Mouse (Mus musculus) cerebellum, adult 9-11 months (tissue): ENCODE data around the gene Slc38a7.
A peak's percentile ranks its signal among the peaks of the same experiment; 100 is the strongest.
"Not testable (repeated sequence)": the region's sequence is repeated elsewhere in the genome, so short reads cannot be mapped to it uniquely, and the experiment has no call there.

ENCODE experiments used
- DNase-seq: peaks from one replicate; pipeline ENCODE4 v3.0.0; 2022

Slc38a7 gene

DNA sequence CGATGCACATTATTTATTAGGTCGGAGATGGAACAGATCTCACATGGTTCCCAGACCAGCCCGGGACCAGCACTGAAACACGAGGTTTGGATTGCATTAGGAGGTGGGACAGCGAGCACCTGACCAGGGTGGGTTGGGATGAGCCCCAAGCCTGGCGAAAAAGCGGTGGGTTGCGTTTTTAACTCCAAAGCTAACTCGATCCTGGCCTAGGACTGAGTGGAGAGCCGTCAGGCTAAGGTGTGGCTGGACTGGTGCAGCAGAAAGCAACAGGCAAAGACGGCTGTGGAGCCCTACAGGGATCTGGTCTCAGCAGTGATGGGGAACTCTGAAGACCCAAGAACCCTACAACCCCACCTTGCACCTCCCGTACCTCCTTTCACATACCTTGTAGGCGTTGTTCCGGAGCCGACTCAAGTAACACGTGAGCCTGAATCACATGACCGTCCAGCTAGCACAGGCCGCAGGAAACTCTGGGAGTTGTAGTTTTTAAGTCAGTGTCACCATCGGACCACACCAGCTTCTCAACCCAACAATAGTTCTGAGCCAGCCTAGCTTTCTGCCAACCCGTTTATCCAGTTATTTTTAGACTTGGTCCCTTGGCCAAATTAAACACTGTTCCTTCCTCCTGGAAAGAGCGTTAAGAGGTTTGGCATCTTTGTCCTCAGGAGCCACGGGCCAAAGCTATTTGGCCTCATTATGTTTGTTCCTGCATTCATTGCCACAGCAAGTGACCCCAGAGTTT is at the start of gene Slc38a7:
TSS of gene Slc38a7 (minus strand) at position 438 of the 742 bp plus-strand sequence.
- peak; percentile 84 for DNase-seq

DNA sequence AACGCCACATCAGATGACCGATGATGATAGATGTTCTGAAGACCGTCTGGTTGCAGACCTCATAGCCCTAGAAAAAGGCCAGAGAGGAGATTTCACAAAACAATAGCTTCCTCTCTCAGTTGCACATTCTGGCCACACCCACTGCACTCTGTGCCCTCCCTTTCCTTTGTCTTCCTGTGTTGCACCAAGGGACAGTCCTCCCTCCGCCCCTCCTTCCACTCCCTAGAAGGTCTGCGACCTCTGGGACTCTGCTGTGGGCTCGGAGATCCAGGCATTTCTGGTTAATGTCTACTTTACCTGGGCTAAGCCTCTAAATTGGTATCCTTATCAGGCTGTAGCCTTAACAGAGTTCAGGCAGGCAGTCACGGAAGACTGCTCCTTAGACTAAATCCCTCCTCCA is 48.5 kb upstream of the Slc38a7 start:
- no peak for DNase-seq

DNA sequence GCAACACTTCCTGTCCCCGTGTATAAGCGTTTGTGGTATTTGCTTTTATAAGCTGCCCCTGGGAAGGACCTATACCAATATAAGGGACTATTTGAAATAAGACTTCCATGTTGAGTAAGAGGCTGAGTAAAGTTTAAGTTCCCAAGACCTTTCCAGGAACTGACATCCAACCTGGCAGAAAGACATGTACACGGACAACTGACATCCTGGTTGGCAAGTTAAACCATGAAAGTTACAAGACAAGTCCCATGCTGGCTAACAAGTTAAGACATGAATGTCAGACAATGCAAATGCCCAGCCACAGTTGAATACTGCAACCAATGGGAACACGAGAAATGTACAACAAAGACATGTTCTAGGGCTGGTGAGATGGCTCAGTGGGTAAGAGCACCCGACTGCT is 40.4 kb upstream of the Slc38a7 start:
- DNase-seq: no peak

DNA sequence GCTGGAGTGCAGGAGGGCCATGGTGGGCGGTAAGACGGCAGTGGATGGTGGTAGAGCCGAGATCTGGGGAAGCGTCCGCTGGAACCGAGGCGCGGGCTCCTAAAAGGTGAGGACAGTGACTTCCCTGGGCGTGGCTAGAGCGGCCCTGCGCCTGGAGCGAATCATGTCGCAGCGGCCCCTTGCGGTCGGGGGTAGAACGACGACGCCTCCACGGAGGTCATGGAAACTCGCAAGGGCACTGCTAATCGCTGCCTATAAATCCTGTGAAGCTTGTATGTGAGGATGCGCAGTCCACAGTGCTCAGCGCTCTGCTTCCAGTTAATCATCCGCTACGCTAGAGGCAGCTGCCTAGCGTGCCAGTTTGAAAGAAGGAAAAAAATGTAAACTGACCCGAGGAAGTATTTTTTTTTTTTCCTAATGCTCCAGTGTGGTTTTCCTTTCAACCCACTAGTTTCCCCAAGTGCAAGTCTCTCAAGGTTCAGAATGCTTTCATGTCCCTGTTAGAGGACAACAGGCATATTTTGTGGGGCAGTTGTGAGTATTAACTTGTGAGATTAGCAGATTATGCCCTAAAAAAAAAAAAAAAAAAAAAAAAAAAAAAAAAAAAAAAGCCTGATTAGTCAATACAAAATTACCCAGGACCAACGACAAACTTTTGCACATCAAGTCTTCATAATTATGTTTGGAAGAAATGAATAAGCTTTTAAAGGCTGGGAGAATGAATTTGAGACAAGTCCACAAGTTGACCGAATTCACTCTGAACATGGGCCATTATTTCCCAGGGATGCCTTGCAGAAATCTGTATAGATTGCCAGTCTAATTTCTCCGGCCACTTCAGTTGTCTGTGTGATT is 35.2 kb upstream of the Slc38a7 start, which contains the start of gene Got2:
TSS of gene Got2 (minus strand) at position 263 of the 852 bp plus-strand sequence.
- DNase-seq: peak; percentile 91

DNA sequence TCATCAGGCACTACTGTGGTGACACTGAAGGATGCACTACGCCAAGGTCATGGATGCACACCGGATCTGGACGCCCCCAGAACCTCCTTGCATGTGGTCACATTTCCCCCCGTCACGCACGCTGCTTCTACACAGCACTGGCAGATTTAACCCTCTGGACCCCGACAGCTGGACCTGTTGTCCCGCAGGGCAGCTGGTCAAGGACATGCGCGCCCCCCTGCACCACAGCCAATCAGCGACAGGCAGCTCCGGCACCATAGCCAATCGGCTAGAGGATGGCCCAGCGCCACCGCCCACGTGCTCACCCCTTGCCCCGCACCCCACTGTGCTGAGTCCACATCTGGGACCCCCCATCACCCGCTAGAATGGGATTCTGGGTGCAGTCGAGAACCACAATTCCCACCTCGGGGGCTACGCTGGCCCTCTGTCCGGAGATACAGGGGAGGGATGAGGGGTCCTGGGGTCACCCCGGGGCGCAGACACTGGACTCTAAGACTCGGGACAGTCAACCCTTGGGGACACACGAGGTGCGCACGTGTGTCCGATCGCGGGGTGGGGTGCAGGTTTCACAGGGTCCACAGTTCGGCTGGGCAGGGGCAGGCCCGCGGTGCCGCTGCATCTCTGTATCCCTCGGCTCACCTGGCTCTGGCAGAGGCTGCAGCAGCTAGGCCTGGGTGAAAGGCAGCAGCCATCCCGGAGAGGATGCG is 34.4 kb upstream of the Slc38a7 start:
- peak; percentile 90 for DNase-seq

DNA sequence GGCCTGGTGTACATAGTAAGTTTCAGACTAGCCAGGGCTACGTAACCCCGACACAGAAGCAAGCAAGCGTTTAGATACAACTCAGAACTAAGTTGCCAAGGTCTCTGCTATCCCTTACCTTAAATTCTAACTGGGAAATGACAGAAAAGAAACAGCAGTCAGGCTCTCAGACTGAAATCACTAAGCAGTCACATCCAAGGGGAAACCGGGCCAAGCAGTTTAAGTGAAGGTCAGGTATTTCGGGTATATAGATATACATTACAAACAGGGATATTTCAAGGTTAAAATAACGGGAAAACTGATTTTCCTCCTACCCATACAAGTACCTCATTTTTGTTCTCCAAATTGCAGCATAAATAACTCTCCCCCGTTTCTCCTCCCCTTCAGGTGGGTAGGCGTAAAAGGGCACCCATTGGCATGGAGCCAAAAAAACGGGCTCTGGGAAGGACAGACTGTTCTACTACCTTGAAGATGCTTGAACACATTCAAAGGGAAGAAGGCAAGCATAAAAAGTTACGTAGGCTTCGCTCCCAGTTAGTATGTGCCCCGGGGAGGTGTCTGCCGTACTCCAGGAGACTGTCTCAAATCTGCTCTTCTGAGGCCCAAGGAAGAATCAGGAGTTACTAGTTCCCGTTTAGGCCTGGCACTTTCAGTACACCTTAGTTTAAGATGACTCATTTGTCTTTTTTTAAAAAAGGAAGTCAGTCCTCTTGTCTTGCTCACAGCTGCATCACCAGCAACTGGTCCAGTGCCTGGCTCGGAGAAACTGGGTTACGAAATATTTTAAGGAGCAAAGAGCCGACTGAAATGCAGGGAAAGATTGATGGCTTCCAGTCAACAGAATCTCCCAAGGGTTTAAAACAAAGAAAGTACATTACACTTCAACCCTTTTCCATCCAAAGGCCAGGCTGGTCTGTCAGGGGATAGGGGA is 33.6 kb upstream of the Slc38a7 start:
- DNase-seq: peak; percentile 47

DNA sequence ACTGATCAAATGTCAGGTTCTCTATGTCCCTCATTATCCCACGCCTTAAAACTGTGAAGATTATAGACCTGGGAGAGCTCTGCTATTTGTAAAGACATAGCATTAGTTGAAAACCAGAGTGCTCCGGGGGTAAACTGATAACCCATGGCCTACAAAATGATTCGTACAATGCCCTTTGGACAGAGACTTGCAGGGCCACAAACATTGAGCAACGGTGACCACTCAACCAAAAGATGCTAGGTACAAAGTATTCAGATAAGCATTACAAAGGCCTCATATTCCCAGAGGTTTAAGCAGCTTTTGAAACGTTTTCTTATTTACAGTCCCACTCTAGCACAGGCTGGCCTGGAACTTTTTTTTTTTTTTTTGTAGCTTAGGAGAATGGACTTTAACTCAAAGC is 32.6 kb upstream of the Slc38a7 start:
- DNase-seq: no peak

DNA sequence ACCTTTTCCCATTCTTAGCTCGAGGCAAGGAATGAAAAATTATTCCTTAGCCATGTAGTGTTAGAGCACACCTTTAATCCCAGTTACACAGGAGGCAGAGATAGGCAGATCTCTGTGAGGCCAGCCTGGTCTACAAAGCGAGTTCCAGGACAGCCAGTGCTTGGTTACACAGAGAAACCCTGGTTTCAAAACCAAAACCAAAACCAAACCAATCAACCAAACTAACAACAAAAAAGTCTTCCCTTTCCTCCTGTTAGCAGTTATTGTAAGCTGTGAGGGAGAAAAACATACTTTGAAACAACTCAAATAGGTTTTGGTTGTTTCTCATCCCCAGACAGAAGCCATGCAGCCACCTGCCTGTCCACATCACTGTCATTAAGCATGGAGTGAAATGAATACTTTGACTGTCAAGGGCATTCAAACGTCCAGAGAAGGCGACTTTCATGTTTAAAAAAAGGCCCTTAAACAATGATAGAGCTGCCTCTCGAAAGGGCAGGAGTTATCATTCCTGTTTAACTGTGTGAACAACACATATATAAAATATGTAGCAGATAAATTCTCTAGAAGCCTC is 32.0 kb upstream of the Slc38a7 start:
- no peak for DNase-seq

DNA sequence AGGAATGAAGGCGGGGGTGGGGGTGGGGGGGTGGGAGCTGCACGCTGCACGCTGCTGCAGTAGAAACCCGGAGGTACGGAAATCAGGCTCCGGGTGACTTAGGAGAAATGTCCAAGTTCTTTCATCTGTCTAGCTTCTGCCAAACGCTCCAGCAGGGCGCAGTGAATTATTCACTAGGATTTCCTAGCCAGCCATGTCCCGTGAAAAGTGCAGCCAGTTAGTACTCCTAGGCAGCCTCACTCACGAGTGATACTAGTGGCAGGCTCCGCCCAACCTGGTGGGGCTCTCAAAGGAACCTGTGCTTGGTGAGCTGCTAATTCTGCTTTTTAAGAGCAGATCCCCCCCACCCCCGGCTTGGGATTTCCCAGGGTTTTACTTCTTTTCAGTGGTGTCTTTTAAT is 31.2 kb upstream of the Slc38a7 start:
- no peak for DNase-seq

DNA sequence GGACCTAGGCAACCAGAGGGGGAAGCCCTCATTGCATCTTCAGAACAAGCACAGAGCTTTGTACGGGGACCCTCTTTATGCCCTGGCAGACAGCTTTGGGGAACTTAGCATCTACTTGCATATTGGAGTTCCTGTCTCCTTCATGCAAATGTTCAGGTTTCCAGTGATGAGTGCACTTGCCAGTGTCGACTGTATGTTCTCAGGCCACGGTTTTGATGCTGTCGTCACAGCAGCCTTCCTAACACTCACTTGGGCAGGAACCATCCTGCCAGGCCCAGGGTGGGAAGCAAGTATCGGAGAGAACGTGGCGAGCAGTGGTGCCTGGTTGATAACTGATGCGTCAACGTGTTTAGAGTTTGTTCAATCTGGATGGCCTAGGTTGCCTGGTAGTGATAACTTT is 28.9 kb upstream of the Slc38a7 start:
- DNase-seq: no peak

DNA sequence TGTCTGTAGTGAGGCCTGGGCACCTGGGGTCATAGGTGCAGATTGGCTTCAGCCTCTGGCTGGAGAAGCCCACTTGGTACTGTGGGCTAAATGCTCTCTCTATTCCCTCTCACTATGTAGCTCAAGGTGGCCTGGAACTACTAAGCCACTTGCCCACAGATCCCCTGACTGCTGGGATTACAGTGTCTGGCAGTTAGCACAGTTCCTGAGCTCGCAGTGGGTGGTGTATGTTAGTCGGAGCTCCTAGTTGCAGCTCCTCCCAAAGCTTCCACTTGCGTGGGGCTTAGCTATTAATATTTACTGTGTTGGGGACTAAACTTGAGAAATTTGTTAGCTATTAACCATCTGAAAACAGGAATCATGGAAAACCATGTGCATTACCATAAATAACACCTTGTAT is 28.2 kb upstream of the Slc38a7 start:
- DNase-seq: no peak

DNA sequence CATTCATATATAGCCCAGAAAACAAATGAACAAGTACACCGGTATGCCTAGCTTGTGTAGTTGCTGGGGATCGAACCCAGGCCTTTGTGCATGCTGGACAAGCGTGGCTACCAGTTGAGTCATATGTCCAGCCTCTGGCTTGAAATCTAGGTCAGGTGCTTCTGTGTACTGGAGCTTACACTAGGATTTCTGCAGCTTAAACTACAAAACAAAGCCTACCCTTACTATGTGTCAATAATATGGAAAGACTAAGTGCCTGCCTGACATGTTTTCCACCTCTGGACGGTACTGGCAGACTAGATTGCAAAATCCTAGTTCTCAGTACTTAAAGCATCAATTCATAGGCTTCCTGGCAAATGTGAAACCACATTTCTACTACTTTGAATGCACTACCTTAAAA is 26.5 kb upstream of the Slc38a7 start:
- DNase-seq: no peak

DNA sequence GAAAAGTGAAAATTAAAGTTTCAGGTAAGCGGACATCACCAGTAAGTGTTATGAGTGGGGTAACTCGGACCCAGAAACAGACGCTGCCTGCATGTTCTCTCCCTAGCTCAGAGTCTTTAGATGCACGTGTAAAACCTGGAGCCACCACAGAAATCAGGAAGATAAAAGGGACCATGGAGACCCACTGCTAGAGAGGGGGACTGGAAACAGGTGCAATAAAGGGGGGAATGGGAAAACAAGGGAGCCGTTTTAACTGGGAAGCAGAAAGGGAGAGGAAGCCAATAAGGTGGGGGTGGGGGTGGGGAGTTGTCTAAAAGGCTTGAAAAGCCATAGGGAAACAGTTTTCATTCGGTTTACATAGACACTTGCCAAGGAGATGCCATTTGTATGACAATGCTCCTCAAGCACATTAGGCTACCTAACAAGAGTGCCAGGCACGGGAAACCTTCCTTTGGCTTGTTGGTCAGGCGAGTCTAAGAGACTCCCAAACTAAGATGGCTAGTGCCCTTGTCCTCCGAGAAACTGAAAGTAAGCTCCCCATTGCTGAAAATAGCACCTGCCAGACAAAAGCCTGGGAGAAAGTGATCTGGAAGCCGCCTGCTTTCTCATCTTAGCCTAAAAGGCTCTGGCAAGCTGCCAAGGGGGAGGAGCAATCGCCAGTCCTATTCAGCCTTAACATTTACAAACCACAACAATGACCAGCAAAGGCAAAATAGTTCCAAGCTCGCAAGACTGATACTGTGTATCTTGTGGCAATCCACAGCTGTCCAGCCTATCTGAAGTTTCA is 25.0 kb upstream of the Slc38a7 start:
- DNase-seq: no peak

DNA sequence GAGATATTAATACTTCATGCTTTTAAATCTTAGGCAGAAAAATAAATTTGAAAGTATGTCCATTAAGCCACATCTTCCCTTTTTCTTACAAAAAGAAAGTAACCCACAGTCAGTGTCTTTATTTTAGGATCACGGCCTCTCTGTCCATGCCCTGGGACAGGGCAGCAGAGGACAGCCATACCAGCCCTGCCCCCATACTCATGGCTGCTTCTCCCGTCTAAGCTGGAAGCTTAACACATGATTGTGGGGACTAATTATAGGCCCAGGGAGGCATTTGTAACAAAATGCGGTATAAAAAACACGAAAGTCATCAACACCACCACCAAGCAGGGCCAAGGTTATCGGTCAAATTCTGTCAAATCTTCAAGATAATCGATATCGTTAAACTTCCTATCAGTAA is 21.9 kb upstream of the Slc38a7 start:
- DNase-seq: no peak

DNA sequence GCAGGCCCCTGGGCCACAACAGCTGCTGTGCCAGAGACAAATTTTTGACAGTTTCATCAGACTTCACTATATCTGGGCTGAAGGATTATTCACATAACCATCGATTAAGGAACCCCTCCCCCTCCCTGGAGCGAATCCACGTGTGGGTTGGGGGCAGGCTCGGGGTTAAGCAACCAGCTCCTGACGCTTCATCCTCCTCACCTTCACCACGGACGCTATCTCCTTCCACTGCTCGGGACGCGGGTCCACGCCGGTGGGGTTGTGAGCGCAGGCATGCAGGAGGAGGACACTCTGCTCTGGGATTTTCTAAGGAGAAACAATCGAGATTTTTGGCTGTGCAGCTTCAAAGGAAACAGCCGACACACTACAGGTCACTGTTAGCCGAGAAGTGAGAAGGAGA is 18.4 kb upstream of the Slc38a7 start:
- DNase-seq: no peak

DNA sequence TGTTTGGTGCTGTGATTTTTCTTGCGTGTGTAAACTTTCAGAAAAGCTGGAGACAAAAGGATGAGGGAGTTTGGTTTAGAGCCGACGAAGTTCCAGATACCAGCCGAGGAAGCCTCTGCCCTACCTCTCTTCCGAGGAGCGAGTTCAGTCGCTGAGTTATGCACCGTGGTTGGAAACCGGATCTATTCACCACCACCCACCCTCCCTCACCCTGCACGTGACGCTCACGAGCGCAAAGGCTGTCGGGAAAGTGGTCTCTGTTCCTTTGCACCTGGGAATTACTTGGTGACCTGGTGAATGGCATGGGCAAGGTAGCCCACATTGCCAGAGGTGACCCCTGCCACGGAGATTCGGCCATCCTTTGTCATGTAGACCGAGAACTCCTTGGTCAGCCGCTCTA is 11.5 kb upstream of the Slc38a7 start:
- DNase-seq: not testable (repeated sequence)

DNA sequence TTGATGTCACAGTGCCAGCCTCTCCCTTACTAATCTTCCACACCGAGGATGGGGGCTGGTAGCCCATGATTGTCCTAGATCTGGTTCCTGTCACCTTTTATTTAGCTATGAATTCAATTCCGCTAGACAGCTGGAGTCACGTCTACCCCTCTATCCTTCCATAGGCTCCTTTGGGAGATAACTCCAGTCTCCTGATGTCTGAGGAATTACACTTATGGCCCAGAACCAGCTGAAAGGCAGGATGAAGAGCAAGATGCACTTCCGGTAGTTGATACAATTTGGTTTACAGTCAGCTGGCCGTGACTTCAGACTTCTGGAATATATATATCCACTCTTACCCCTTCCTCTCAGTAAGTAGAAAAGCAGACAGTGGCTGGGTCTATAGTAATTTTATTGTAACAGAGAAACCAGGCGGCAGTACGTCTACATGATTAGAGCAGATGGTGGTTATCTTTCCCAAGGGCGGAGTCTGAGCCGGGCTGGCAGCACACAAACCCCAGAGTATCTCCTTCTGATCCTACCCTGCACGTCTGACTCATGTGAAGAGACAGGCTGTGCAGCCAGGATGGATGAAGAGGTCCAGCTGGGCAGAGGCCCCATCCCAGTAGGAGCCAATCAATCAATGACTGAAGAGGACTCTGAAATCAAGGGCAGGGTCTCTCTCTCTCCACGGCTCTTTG is 10.6 kb upstream of the Slc38a7 start:
- DNase-seq: not testable (repeated sequence)

DNA sequence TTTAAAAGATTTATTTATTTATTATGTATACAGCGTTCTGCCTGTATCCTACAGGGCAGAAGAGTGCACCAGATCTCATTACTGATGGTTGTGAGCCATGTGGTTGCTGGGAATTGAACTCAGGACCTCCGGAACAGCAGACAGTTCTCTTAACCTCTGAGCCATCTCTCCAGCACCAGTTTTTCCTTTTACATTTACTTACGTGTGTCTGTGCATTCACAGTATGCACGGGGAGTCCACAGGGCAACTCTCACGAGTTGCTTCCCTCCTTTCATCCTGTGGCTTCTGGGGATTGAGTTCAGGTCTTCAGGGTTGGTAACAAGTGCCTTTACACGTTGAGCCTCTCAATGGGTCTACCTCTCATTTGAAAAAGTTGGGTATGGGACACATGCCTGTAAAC is 835 bp upstream of the Slc38a7 start:
- peak; percentile 17 for DNase-seq

DNA sequence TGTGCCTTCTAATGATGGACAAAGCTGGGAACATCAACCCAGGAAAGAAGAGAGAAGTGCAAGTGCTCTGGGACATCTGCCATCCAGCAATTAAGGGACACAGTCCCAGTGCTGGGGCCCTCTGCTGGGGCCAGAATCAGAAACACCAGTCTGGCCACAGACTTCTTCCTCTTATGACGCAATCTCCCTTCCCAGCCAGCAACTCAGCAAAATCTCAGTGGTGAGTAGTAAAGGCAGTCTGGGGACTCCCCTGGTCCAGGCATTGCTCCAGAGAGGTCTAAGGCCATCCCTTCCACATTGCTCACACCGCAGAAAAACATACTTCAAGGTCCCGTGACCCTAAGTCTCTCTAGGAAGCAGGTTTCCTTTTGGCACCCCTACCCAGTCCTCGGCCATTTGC is 1.0 kb downstream of the Slc38a7 start:
- DNase-seq: peak; percentile 30

DNA sequence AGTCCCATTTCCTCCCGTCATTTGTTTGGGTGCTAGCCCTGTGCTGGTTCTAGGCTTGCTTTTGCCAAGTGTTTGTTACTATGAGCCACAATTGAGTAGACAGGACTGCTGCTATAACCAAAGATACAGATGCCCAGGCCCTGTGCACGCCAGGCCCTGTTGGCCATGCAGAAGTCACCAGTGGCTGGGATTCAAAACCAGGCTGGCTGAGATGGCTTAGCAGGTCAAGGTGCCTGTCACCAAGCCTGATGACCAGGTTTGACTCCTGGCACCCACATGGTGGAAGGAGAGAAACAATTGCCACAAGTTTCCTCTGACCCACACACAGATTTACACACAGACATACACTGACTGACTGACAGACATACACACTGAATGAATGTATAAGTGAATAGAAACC is 3.0 kb downstream of the Slc38a7 start:
- DNase-seq: no peak
